Mouse (Mus musculus) ES-E14 (cell line): ENCODE results near the gene Hivep3. TPM values are rescaled to one million over a fixed set of nuclear protein-coding genes. Genes with fewer than 3 reads are reported as not detected.

Experiments used
- DNase-seq: peaks from one replicate; pipeline ENCODE4 v3.0.0-alpha.2; 2013; ENCODE audit warnings: low read depth, low spot score
- H3K27ac ChIP-seq: 2 replicates; pipeline ENCODE4 v1.5.1; 2012; ENCODE audit warnings: low read depth, mild to moderate bottlenecking, low read length, moderate library complexity, mixed read lengths; ENCODE audit not compliant: poor library complexity, insufficient read depth, severe bottlenecking
- H3K36me3 ChIP-seq: 2 replicates; pipeline ENCODE4 v1.6.1; 2012; ENCODE audit warnings: mild to moderate bottlenecking, low read length, moderate library complexity, mixed read lengths; ENCODE audit not compliant: control insufficient read depth, poor library complexity, insufficient read depth, severe bottlenecking
- H3K4me1 ChIP-seq, 2 experiments: fragments of 150-350 bp in 1 of 2; sonication (generic) in 1 of 2; 2 replicates each; pipeline ENCODE4 v1.6.1; 2012; ENCODE audit warnings: low read length in 2 of 2, mild to moderate bottlenecking in 1 of 2, mixed read lengths in 1 of 2; ENCODE audit not compliant: control insufficient read depth in 2 of 2, insufficient read depth in 2 of 2, poor library complexity in 1 of 2
- H3K4me3 ChIP-seq, 2 experiments: fragments of 150-350 bp in 1 of 2; sonication (generic) in 1 of 2; 2 replicates each; pipeline ENCODE4 v1.5.1; 2012; ENCODE audit warnings: low read length in 2 of 2, low read depth in 1 of 2, mild to moderate bottlenecking in 1 of 2, mixed read lengths in 1 of 2; ENCODE audit not compliant: insufficient read depth in 1 of 2, poor library complexity in 1 of 2, severe bottlenecking in 1 of 2
- H3K9ac ChIP-seq: 2 replicates; pipeline ENCODE4 v1.6.1; 2012; ENCODE audit warnings: low read depth, mild to moderate bottlenecking, low read length, mixed read lengths; ENCODE audit not compliant: poor library complexity, insufficient read depth, severe bottlenecking
- H3K9me3 ChIP-seq: fragments of 150-350 bp; sonication (generic); 2 replicates; pipeline ENCODE4 v1.6.1; 2012; ENCODE audit warnings: low read depth, mild to moderate bottlenecking, low read length; ENCODE audit not compliant: control insufficient read depth, insufficient read depth
- CHD2 ChIP-seq: IDR thresholded peaks from 2 replicates; pipeline ENCODE4 v1.6.1; 2014; ENCODE audit warnings: mild to moderate bottlenecking, low read depth, low read length, inconsistent platforms
- HCFC1 ChIP-seq: IDR thresholded peaks from 2 replicates; pipeline ENCODE4 v1.6.1; 2012; ENCODE audit warnings: low read length, inconsistent platforms, borderline replicate concordance; ENCODE audit not compliant: insufficient read depth
- MAFK ChIP-seq: IDR thresholded peaks from 2 replicates; pipeline ENCODE4 v1.6.1; 2014; ENCODE audit warnings: mild to moderate bottlenecking, low read depth, low read length, inconsistent platforms; ENCODE audit not compliant: insufficient read depth
- ZC3H11A ChIP-seq: IDR thresholded peaks from 2 replicates; pipeline ENCODE4 v1.6.1; 2012; ENCODE audit warnings: low read depth, mild to moderate bottlenecking, inconsistent platforms, low read length, borderline replicate concordance
- ZNF384 ChIP-seq: IDR thresholded peaks from 2 replicates; pipeline ENCODE4 v1.6.1; 2012; ENCODE audit warnings: low read depth, low read length, inconsistent platforms
- in situ Hi-C, 2 experiments: fragments of 600-800 bp; cut with MboI; formaldehyde crosslinking; loops; one replicate each; pipeline ENCODE4 v1.15.1; 2025; ENCODE audit warnings: low sequenced_read_pairs in 2 of 2, inconsistent platforms in 1 of 2; ENCODE audit not compliant: unreplicated experiment in 2 of 2
- total RNA-seq: library from RNA; depleted of rRNA; stranded (reverse); fragments of 300-350 nt; gene quantifications from 2 replicates; pipeline ENCODE4 v1.2.3, GENCODE M21; 2012

Hivep3 gene
- total RNA-seq, 1 experiment: 1.4 TPM

DNA sequence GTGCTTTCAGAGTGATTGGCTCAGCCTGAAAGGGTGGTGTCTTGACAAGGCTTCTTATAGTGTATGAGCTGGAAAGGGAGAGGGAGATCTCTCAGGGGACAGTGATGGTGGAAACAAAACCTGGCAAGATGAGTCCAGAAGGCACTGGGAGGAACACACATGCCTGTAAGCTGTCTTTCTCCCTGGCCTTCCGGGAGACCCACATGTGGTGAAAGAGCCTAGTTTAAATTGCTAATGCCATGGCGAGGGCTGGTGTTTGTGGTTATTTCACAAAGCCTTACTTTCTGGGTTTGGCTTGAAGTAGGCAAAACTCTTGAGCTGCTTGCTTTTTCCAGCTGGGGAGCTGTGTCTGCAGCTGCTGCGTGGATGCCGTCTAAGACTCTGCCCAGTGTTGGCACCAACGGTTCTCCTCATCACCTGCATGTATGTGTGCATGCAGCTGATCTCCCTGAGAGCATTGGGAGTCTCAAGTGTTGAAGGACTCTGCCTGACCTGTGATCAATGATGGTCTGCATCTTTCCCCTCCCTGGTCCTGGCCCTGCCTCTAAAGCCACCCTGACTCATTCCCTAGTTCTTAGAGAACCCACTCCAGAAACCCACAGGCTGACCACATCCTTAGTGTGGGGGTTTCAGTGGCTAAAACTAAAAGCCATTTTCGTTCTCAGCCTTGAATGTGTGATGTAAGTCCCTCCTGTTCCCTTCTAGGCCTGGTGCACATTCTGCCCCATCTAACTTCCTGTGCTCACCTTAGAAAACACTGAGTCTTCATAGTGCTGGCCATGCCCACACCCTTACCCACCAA lies 163.7 kb downstream of the Hivep3 start:
- in situ Hi-C loops: no loop called here
- no peak overlapping the region for H3K4me3 ChIP-seq

DNA sequence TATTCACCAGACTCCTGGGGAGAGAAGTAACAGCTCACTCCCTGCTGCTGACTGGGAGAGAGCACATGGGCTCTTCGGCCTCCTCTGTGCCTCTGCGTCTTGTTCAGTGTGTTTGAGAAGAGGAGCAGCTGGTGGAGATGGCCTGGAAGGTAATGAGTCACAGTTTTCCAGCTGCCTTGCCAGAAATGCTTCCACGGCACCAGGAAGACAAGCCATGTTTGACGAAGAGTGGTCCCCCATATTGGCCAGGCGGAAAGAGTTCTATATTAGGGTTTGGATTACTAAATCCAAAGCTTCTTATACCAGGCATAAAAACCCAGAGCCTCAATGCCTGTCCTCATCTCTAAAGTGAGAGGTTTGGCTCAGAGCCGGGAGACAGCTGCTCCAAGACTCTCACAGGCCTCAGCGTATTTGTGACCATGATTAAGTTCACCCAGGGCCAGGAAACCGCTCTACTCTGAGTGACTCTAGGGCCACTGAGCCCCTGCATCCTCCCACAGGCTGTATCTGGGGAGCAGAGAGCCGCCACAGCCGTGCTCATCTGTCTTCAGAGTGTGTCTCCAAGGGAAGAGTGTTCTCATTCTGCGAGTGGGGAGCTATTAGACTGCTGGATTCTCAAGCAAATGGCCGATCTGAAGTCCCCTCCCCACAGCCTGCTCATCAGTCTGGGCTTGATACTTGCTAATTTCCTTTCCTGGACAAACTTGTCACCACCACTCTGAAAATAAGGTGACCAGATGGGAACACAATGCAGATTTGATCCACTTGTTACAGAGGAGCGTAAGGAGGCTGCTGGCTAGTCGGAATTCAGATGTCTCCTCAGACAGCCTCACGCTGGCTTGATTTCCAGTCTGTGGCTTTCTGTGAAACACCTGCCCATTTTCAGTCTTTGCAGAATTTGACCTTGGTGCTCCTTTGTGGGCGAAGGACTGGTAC lies 168.2 kb downstream of the Hivep3 start:
- Histone ChIP-seq H3K27ac (no peak overlapping the region), H3K4me3 (no peak overlapping the region), H3K9ac (no peak overlapping the region), H3K36me3 (no peaks in the 10 kb centered on the region), H3K4me1 (no peaks in the 10 kb centered on the region), H3K9me3 (no peaks in the 10 kb centered on the region)
- TF ChIP-seq ZC3H11A (no peak), ZNF384 (no peak), CHD2 (no peak), MAFK (no peak), HCFC1 (no peak)
- in situ Hi-C loops: no loop called here
- DNase-seq: no peak

More for the DNA sequence above, 163.7 kb downstream of the Hivep3 start:
- H3K27ac ChIP-seq: no peak overlapping the region
- H3K36me3 ChIP-seq: no peaks in the 10 kb centered on the region
- no peak for DNase-seq
- H3K9me3 ChIP-seq: no peaks in the 10 kb centered on the region
- H3K4me1 ChIP-seq: no peaks in the 10 kb centered on the region
- TF ChIP-seq ZC3H11A: no peak
- TF ChIP-seq ZNF384: no peak
- TF ChIP-seq MAFK: no peak
- TF ChIP-seq HCFC1: no peak
- TF ChIP-seq CHD2: no peak
- H3K9ac ChIP-seq: no peak overlapping the region

DNA sequence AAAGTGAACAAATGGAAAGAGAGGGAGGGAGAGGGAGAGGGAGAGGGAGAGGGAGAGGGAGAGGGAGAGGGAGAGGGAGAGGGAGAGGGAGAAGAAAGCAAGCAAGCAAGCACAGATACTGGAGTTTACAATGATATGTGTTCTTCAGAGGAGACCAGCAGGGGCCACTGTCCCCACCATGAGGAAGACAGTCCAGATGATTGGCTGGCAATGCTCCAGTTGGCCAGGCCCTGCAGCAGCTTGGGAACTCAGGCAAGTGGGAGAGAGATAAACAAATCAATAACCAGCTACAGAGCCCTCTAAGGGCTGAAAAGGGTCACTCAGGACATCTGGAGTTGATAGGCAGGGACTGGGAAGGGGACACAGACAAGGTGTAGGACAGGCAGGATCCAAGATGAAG lies 169.7 kb downstream of the Hivep3 start:
- Histone ChIP-seq H3K36me3 (no peaks in the 10 kb centered on the region), H3K4me3 (no peak overlapping the region), H3K9ac (no peak overlapping the region), H3K9me3 (no peaks in the 10 kb centered on the region), H3K4me1 (no peaks in the 10 kb centered on the region), H3K27ac (no peak overlapping the region)
- in situ Hi-C loops: no loop called here
- DNase-seq: no peak
- TF ChIP-seq MAFK: no peak
- TF ChIP-seq HCFC1: no peak
- no peak for TF ChIP-seq ZNF384
- TF ChIP-seq CHD2: no peak
- TF ChIP-seq ZC3H11A: no peak

DNA sequence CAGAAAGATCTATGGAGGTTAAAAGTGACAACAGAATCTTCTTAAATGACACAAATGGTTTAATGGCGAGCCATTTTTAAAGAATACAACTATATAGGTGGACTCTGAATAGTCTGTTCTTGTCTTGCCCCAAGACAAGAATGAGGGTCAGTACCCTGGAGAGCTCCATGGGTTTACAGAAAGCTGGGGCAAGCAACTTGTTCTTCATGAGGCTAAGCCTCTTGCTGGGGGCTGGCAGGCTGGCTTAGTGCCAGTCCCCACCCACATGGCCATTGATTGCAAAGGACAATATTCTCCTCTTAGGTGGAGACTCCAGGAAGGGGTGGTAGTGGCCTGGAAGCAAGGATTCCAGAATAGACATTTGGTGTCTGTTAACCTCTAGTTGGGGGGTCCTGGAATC lies 170.2 kb downstream of the Hivep3 start:
- H3K27ac ChIP-seq: no peak overlapping the region
- no peak overlapping the region for H3K9ac ChIP-seq
- H3K9me3 ChIP-seq: no peaks in the 10 kb centered on the region
- TF ChIP-seq CHD2 (no peak), MAFK (no peak), HCFC1 (no peak), ZNF384 (no peak), ZC3H11A (no peak)
- no peaks in the 10 kb centered on the region for H3K4me1 ChIP-seq
- no peak overlapping the region for H3K4me3 ChIP-seq
- in situ Hi-C loops: no loop called here
- H3K36me3 ChIP-seq: no peaks in the 10 kb centered on the region
- peak; percentile 48 for DNase-seq
